Mouse (Mus musculus): Measurements from ENCODE around the gene Ogfod2. TPM values are rescaled to one million over a fixed set of nuclear protein-coding genes. Genes with fewer than 3 reads are reported as not detected.

The Ogfod2 gene
- polyA plus RNA-seq, 1 experiment from 2014 or later: 18.0 TPM

- Histone ChIP-seq H3K4me2 (ENCODE audit: low read depth) (no peak overlapping the region), H3K36me3 (ENCODE audit: control insufficient read depth, insufficient read depth, low read length) (no peaks in the 10 kb centered on the region), H3K9ac (ENCODE audit: low read length) (no peak overlapping the region), H3K4me3 (ENCODE audit: low read depth, low read length) (no peak overlapping the region), H3K9me3 (ENCODE audit: control insufficient read depth, low read length) (no peaks in the 10 kb centered on the region), H3K4me1 (ENCODE audit: control insufficient read depth, insufficient read depth, low read length) (no peaks in the 10 kb centered on the region), H3K27me3 (ENCODE audit: control insufficient read depth, insufficient read depth, low read length) (peaks cover 2% of the 10 kb centered on the region; the same call in 1 of the 2 replicates), H3K27ac (ENCODE audit: low read depth, low read length) (no peak overlapping the region)
- ATAC-seq (ENCODE audit: insufficient read depth, low FRiP score, low TSS enrichment) (no peak), DNase-seq (ENCODE audit: low spot score) (no peak)
- WGBS: 86% methylated on average over 11 of the region's 11 CpGs
Observed at GRCm38 (mm10) chr5:124100128-124101044, 11.7 kb upstream of the Ogfod2 start.

GRCm38 (mm10) chr5:124102326-124102725, 9.8 kb upstream of the Ogfod2 start:
- H3K9ac ChIP-seq (ENCODE audit: low read length): no peak overlapping the region
- H3K36me3 ChIP-seq (ENCODE audit: control insufficient read depth, insufficient read depth, low read length): no peaks in the 10 kb centered on the region
- no peaks in the 10 kb centered on the region for H3K9me3 ChIP-seq (ENCODE audit: control insufficient read depth, low read length)
- H3K27ac ChIP-seq (ENCODE audit: low read depth, low read length): no peak overlapping the region
- no peak overlapping the region for H3K4me3 ChIP-seq (ENCODE audit: low read depth, low read length)
- DNase-seq (ENCODE audit: low spot score) (no peak), ATAC-seq (ENCODE audit: insufficient read depth, low FRiP score, low TSS enrichment) (no peak)
- no peak overlapping the region for H3K4me2 ChIP-seq (ENCODE audit: low read depth)
- 87% methylated on average over 6 of the region's 6 CpGs for WGBS
- no peaks in the 10 kb centered on the region for H3K4me1 ChIP-seq (ENCODE audit: control insufficient read depth, insufficient read depth, low read length)
- H3K27me3 ChIP-seq (ENCODE audit: control insufficient read depth, insufficient read depth, low read length): no peaks in the 10 kb centered on the region

- WGBS: 85% methylated on average over 3 of the region's 3 CpGs
- Histone ChIP-seq H3K36me3 (ENCODE audit: control insufficient read depth, insufficient read depth, low read length) (no peaks in the 10 kb centered on the region), H3K4me2 (ENCODE audit: low read depth) (no peak overlapping the region), H3K9ac (ENCODE audit: low read length) (no peak overlapping the region), H3K27ac (ENCODE audit: low read depth, low read length) (no peak overlapping the region), H3K27me3 (ENCODE audit: control insufficient read depth, insufficient read depth, low read length) (no peaks in the 10 kb centered on the region), H3K4me3 (ENCODE audit: low read depth, low read length) (no peak overlapping the region), H3K4me1 (ENCODE audit: control insufficient read depth, insufficient read depth, low read length) (no peaks in the 10 kb centered on the region), H3K9me3 (ENCODE audit: control insufficient read depth, low read length) (no peaks in the 10 kb centered on the region)
- DNase-seq (ENCODE audit: low spot score): no peak
- no peak for ATAC-seq (ENCODE audit: insufficient read depth, low FRiP score, low TSS enrichment)
Observed at GRCm38 (mm10) chr5:124103020-124103419, 9.1 kb upstream of the Ogfod2 start.

DNA sequence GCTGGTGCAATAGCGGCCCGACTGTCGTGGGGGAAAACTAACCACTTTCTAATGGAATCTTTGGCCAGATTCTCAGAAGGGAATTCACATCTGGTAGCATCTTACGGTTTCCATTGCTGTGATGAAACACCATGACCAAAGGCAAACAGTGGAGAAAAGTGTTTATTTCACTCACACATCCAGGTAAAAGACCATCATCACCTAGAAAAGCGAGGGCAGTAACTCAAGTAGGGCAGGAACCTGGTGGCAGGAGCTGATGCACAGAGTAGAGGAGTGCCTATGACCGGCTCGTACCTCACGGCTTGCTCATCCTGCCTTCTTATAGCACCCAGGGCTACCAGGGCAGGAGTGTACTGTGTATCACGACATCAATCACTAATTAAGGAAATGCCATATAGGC, 8.5 kb upstream of the Ogfod2 start:
- 93% methylated on average over 9 of the region's 9 CpGs for WGBS

DNA sequence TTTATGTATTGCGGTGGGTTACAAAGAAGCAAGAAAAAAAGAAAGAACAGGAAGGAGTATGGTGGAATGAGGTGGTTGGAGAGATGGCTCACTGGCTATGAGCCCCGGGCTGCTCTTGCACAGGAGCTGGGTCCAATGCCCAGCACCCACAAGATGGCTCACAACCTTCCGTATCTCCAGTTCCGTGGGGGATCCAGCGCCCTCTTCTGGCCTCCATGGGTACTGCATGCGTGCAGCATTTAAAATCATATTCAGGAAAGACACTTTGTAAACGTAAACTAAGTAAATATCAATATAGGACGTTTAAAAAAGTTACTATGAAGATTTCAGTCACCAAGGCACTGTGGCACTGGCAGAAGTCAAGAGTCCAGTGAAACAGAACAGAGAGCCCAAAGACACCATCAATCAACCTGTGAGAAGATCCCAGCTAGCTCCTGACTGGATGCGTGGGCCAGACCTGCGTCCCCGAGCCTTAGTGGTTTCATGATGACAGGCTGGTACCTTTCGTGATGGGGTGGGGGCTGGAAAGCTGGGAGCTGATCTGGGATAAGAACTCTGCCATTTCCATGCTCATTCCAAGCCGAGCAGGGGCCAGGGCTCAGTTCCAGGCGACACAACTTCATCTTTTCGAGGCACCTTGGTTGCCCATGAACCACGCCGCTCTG, 888 bp upstream of the Ogfod2 start:
- Histone ChIP-seq H3K4me3 (ENCODE audit: low read depth, low read length) (peak overlapping the region; percentile 86), H3K36me3 (ENCODE audit: control insufficient read depth, insufficient read depth, low read length) (no peaks in the 10 kb centered on the region; the same call in 1 of the 2 replicates), H3K9ac (ENCODE audit: low read length) (peak overlapping the region; percentile 48), H3K9me3 (ENCODE audit: control insufficient read depth, low read length) (no peaks in the 10 kb centered on the region), H3K4me2 (ENCODE audit: low read depth) (peak overlapping the region; percentile 81), H3K4me1 (ENCODE audit: control insufficient read depth, insufficient read depth, low read length) (peaks cover 8% of the 10 kb centered on the region; the same call in 1 of the 2 replicates), H3K27ac (ENCODE audit: low read depth, low read length) (no peak overlapping the region), H3K27me3 (ENCODE audit: control insufficient read depth, insufficient read depth, low read length) (no peaks in the 10 kb centered on the region)
- WGBS: 30% methylated on average over 17 of the region's 17 CpGs
- ATAC-seq (ENCODE audit: insufficient read depth, low FRiP score, low TSS enrichment): peak; percentile 42
- DNase-seq (ENCODE audit: low spot score): peak; percentile 48

More for the DNA sequence above, 8.5 kb upstream of the Ogfod2 start:
- DNase-seq (ENCODE audit: low spot score): no peak
- Histone ChIP-seq H3K27me3 (ENCODE audit: control insufficient read depth, insufficient read depth, low read length) (no peaks in the 10 kb centered on the region), H3K36me3 (ENCODE audit: control insufficient read depth, insufficient read depth, low read length) (no peaks in the 10 kb centered on the region), H3K4me1 (ENCODE audit: control insufficient read depth, insufficient read depth, low read length) (no peaks in the 10 kb centered on the region), H3K9me3 (ENCODE audit: control insufficient read depth, low read length) (no peaks in the 10 kb centered on the region), H3K27ac (ENCODE audit: low read depth, low read length) (no peak overlapping the region), H3K4me3 (ENCODE audit: low read depth, low read length) (no peak overlapping the region), H3K4me2 (ENCODE audit: low read depth) (no peak overlapping the region), H3K9ac (ENCODE audit: low read length) (no peak overlapping the region)
- ATAC-seq (ENCODE audit: insufficient read depth, low FRiP score, low TSS enrichment): no peak

- Histone ChIP-seq H3K27ac (ENCODE audit: low read depth, low read length) (0 out of 2 replicates have a peak overlapping the region, but pooled peaks have one; percentile 64), H3K27me3 (ENCODE audit: control insufficient read depth, insufficient read depth, low read length) (no peaks in the 10 kb centered on the region), H3K36me3 (ENCODE audit: control insufficient read depth, insufficient read depth, low read length) (no peaks in the 10 kb centered on the region; the same call in 1 of the 2 replicates), H3K4me2 (ENCODE audit: low read depth) (peak overlapping the region; percentile 81), H3K9ac (ENCODE audit: low read length) (peak overlapping the region; percentile 71), H3K4me3 (ENCODE audit: low read depth, low read length) (peak overlapping the region; percentile 86), H3K4me1 (ENCODE audit: control insufficient read depth, insufficient read depth, low read length) (peaks cover 15% of the 10 kb centered on the region), H3K9me3 (ENCODE audit: control insufficient read depth, low read length) (no peaks in the 10 kb centered on the region)
- ATAC-seq (ENCODE audit: insufficient read depth, low FRiP score, low TSS enrichment) (no peak; the same call in 1 of the 2 replicates), DNase-seq (ENCODE audit: low spot score) (no peak)
- WGBS: 5% methylated on average over 18 of the region's 18 CpGs
Observed at GRCm38 (mm10) chr5:124112531-124112930, 434 bp downstream of the Ogfod2 start.

DNA sequence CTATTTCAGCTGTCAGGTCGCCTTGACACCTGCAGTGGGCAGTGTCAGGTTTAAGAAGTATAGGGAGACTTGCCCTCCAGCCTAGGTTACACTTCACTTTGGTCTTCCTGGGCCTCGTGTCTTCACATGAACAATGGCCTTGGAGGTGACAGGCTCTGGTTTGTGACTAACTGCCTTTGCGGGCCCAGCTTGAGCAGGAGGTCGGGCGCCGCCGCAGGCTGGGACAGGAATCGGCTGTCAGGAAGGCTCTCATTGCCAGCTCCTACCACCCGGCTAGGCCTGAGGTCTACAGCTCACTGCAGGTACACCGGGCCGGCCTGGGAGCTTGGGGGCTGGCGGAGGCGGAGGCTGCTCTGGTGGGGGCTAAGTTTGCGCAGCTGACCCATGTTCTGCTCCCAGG, 933 bp downstream of the Ogfod2 start:
- Histone ChIP-seq H3K4me3 (ENCODE audit: low read depth, low read length) (peak overlapping the region; percentile 86), H3K36me3 (ENCODE audit: control insufficient read depth, insufficient read depth, low read length) (peaks cover 2% of the 10 kb centered on the region; the same call in 1 of the 2 replicates), H3K27ac (ENCODE audit: low read depth, low read length) (no peak overlapping the region), H3K9ac (ENCODE audit: low read length) (peak overlapping the region; percentile 71), H3K9me3 (ENCODE audit: control insufficient read depth, low read length) (no peaks in the 10 kb centered on the region), H3K27me3 (ENCODE audit: control insufficient read depth, insufficient read depth, low read length) (no peaks in the 10 kb centered on the region), H3K4me1 (ENCODE audit: control insufficient read depth, insufficient read depth, low read length) (peaks cover 15% of the 10 kb centered on the region), H3K4me2 (ENCODE audit: low read depth) (peak overlapping the region; percentile 81)
- DNase-seq (ENCODE audit: low spot score) (peak; percentile 65), ATAC-seq (ENCODE audit: insufficient read depth, low FRiP score, low TSS enrichment) (no peak)
- 18% methylated on average over 14 of the region's 14 CpGs for WGBS

DNA sequence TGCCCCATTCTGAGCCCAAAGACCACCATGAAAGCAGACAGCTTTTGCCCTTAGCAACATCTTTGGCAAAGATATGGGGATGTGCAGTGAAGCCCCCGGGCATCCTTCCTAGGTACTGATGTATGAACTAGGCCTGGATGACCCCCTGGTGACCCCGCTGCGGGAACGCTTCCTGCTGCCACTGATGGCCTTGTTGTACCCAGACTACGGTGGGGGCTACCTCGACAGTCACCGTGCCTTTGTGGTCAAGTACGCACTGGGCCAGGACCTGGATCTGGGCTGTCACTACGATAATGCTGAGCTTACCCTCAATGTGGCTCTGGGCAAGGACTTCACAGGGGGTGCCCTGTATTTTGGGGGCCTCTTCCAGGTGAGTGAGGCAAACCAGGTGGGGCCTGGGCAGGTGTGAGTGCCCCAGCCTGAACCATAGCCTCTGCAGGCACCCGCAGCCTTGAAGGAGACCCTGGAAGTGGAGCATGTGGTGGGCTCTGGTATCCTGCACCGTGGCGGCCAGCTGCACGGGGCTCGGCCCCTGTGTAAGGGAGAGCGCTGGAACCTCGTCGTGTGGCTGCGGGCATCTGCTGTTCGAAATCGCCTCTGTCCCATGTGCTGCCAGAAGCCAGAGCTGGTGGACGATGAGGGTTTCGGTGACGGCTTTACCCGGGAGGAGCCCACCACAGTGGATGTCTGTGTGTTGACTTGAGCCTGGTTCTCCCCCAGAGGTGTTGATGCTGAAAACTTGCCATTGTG, 2.4 kb downstream of the Ogfod2 start:
- no peak for ATAC-seq (ENCODE audit: insufficient read depth, low FRiP score, low TSS enrichment)
- H3K9me3 ChIP-seq (ENCODE audit: control insufficient read depth, low read length): no peaks in the 10 kb centered on the region
- WGBS: 93% methylated on average over 24 of the region's 24 CpGs
- no peak overlapping the region for H3K4me3 ChIP-seq (ENCODE audit: low read depth, low read length)
- H3K36me3 ChIP-seq (ENCODE audit: control insufficient read depth, insufficient read depth, low read length): peaks cover 10% of the 10 kb centered on the region
- peaks cover 15% of the 10 kb centered on the region for H3K4me1 ChIP-seq (ENCODE audit: control insufficient read depth, insufficient read depth, low read length)
- H3K9ac ChIP-seq (ENCODE audit: low read length): no peak overlapping the region
- H3K4me2 ChIP-seq (ENCODE audit: low read depth): no peak overlapping the region
- H3K27ac ChIP-seq (ENCODE audit: low read depth, low read length): no peak overlapping the region
- no peak for DNase-seq (ENCODE audit: low spot score)
- no peaks in the 10 kb centered on the region for H3K27me3 ChIP-seq (ENCODE audit: control insufficient read depth, insufficient read depth, low read length)

Data from neural tube, embryonic 11.5 days (tissue).